Mouse (Mus musculus): ENCODE measurements around the gene Maml1. TPM values are rescaled to one million over a fixed set of nuclear protein-coding genes. Genes with fewer than 3 reads are reported as not detected.

Gene Maml1
- 5.5 TPM for polyA plus RNA-seq (2015; fragmentation: Illumina TruSeq; extraction: RNeasy Lipid Tissue Mini Kit (QIAGEN cat#74804); ENCODE audit: low read depth, low replicate concordance)

DNA sequence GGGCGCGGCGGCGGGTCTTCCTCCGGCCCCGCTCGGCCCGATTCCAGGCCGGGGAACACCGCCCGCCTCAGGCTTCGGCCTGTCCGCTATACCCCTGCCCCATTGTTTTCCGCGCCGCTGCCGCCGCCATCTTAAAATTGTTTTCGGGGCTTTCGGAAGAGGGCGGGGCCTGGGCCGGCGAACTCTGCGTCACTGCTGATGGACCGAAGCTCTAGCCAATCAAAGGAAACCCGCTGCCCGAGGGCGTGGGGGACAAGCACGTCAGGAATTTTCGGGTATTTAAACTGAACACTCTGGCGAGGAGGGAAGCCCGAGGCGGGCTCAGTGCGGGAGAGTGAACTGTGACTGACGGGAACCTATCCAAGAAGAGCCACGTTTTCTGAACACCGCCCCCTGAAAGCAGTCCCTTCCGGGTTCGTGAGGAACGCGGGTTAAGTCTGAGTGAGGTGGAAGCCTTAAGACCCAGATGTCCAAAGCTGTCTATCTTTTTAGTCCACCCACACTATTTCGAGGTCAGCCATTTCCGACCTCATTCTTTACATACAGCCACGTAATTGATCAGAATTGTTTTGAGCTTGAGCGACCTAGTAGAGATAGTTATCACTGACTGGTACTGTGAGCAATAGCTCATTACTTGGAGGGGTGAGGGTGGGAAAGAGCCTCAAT is at the start of gene Maml1:
Maml1 (minus strand) TSS at position 122 of the 666 bp plus-strand sequence.

DNA sequence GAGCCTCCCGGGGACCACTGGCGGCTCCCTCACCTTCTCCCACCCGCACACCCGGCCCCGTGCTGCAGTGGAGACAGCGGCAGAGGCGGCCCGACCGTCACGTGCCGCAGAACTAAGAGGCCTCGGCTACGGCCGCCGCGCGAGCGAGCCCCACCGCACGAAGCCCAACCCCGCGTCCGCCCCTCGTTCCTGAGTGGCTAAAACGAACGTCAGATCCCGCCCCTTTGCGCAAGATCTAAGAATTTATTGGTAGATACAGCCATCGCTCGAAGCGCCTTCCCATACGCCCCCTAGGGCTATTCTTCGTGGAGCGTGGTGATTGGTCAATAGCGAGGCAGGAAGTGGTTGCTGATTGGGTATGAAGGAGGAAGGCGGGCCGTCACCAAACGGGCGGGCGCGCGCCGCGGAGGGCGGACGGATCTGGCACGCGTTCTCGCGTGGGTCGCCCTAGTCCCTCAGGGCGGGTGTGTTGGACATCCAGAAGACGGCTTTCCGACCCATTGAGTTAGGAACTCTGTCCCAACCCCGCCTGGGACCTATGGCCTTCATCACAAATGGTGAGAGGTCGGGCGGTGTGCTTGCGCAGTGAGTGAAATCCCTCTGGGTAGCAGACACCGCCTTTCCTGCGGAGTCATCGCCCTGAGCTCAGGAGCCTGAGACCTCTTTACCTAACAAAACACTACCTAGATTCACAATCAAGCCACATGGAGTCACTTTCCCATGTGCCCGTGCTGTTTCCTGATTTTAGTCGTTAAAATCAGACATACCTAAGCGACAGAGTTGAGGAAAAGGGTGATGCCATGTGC is 33.6 kb upstream of the Maml1 start, which contains the start of gene Canx:
Canx (minus strand) TSS at position 178 of the 806 bp plus-strand sequence.

DNA sequence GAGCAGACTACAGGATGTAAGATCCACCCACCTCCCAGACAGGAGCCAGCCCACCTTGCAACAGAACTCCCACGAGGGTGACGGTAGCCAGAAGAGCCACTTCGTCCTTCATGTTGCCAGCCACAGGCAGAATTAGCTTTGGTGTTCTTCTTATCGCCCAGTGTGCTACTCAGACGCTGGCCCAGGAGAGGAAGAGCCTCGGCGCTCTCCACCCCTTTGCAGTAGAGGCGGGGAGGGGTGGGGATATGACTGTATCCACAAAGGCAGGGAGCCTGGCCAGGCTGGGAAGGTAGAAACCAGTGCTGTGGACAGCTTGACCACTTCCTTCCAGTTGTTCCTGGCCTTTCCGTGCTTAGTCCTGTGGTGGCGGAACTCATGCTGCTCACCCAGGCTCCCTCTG is 53.8 kb downstream of the Maml1 start, which contains the start of gene Ltc4s:
Ltc4s (minus strand) TSS at position 293 of the 400 bp plus-strand sequence.

DNA sequence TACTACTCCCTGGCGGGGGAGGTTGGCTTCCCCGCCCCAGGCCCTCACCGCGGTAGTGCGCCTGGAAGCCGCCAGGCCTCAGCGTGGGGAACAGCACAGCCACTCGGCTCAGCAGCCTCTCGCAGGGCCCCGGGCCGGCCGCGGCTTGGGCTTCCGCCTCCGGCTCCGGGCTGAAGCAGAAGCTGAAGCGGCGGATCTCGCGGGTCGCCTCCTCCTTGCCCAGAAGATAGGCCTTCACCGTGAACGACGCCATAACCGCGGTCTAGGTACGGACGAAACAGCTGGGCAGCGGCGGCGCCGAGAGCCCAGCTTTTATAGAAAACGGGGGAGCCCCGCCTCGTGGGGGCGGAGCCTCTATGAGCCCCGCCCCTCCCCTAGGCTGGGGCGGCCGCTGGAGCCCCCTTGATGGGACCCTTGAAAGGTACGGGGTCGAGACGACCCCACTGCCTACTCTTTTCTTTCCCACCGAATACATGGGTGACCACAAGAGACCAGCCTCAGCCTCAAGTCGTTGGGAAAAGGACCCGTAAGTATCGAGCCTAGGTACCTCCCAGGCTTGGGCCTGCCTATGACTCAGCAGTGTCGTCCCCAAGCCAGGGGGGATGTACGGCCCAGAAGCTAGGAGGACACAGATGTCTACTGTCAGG is 81.5 kb downstream of the Maml1 start, which contains the start of the genes Sqstm1 and Mgat4b:
Sqstm1 (minus strand) TSS at position 323 of the 647 bp plus-strand sequence.
Mgat4b (plus strand) TSS at position 386 of the 647 bp plus-strand sequence.

Other genes starting within 250 kb of the Maml1 start
- gene Tbc1d9b, start 160.9 kb downstream of the Maml1 start, polyA plus RNA-seq (2015; fragmentation: Illumina TruSeq; extraction: RNeasy Lipid Tissue Mini Kit (QIAGEN cat#74804); ENCODE audit: low read depth, low replicate concordance), result 93.4 TPM
- gene Mrnip, start 117.9 kb downstream of the Maml1 start, polyA plus RNA-seq (2015; fragmentation: Illumina TruSeq; extraction: RNeasy Lipid Tissue Mini Kit (QIAGEN cat#74804); ENCODE audit: low read depth, low replicate concordance), result 22.1 TPM
- 470 TPM for gene Sqstm1, start 81.5 kb downstream of the Maml1 start, polyA plus RNA-seq (2015; fragmentation: Illumina TruSeq; extraction: RNeasy Lipid Tissue Mini Kit (QIAGEN cat#74804); ENCODE audit: low read depth, low replicate concordance)
- gene Mgat4b, start 81.4 kb downstream of the Maml1 start, polyA plus RNA-seq (2015; fragmentation: Illumina TruSeq; extraction: RNeasy Lipid Tissue Mini Kit (QIAGEN cat#74804); ENCODE audit: low read depth, low replicate concordance), result 44.2 TPM
- gene Ltc4s, start 53.7 kb downstream of the Maml1 start, polyA plus RNA-seq (2015; fragmentation: Illumina TruSeq; extraction: RNeasy Lipid Tissue Mini Kit (QIAGEN cat#74804); ENCODE audit: low read depth, low replicate concordance), result 7.8 TPM
- 234 TPM for gene Canx, start 33.4 kb upstream of the Maml1 start, polyA plus RNA-seq (2015; fragmentation: Illumina TruSeq; extraction: RNeasy Lipid Tissue Mini Kit (QIAGEN cat#74804); ENCODE audit: low read depth, low replicate concordance)
- gene Cby3, start 62.2 kb upstream of the Maml1 start, polyA plus RNA-seq (2015; fragmentation: Illumina TruSeq; extraction: RNeasy Lipid Tissue Mini Kit (QIAGEN cat#74804); ENCODE audit: low read depth, low replicate concordance), result not detected
- gene Hnrnph1, start 84.7 kb upstream of the Maml1 start, polyA plus RNA-seq (2015; fragmentation: Illumina TruSeq; extraction: RNeasy Lipid Tissue Mini Kit (QIAGEN cat#74804); ENCODE audit: low read depth, low replicate concordance), result 285 TPM
- gene Rufy1, start 138.8 kb upstream of the Maml1 start, polyA plus RNA-seq (2015; fragmentation: Illumina TruSeq; extraction: RNeasy Lipid Tissue Mini Kit (QIAGEN cat#74804); ENCODE audit: low read depth, low replicate concordance), result 31.6 TPM